Comparison of ENCODE assay signal across 9 mouse cellular contexts in genomic region chr2:145517346-145517745, GRCm38 (mm10).
DNase-seq lines count a peak whose midpoint lies in the region; ATAC-seq and TF ChIP-seq lines count a peak whose summit lies in the region.
"Had no signal": no experiment of that assay in that cellular context is flagged by ENCODE, and none has a peak within 500 bp of the region (broad histone marks: within the 10 kb centered on the region; RNA-seq: fewer than 3 reads in every experiment).

No protein-coding gene starts in this region.

- no peak overlapping the region for H3K4me3 ChIP-seq in forebrain, embryonic 13.5 days
- no peak overlapping the region for H3K4me3 ChIP-seq in lung, embryonic 14.5 days (ENCODE audit: low read depth, low read length)
- H3K4me3 ChIP-seq: heart, embryonic 15.5 days had no signal

- peaks cover 10% of the 10 kb centered on the region for H3K4me1 ChIP-seq in forebrain, embryonic 13.5 days
- no peaks in the 10 kb centered on the region for H3K4me1 ChIP-seq in lung, embryonic 14.5 days (ENCODE audit: insufficient read depth)
- H3K4me1 ChIP-seq: heart, embryonic 15.5 days had no signal

- no peaks in the 10 kb centered on the region for H3K9me3 ChIP-seq in forebrain, embryonic 13.5 days (replicated peaks)
- H3K9me3 ChIP-seq in lung, embryonic 14.5 days (ENCODE audit: low read depth, low read length) = no peaks in the 10 kb centered on the region
- H3K9me3 ChIP-seq: heart, embryonic 15.5 days had no signal

- H3K27ac ChIP-seq in forebrain, embryonic 13.5 days = no peak overlapping the region
- no peak overlapping the region for H3K27ac ChIP-seq in lung, embryonic 14.5 days (ENCODE audit: low read depth)
- H3K27ac ChIP-seq: heart, embryonic 15.5 days had no signal

- peak; percentile 94 for TF ChIP-seq CTCF in lung, embryonic 14.5 days (IDR thresholded peaks at IDR 0.05; ENCODE audit: low read depth)

- no peaks in the 10 kb centered on the region for H3K36me3 ChIP-seq in forebrain, embryonic 13.5 days (ENCODE audit: poor library complexity, severe bottlenecking)
- no peaks in the 10 kb centered on the region for H3K36me3 ChIP-seq in lung, embryonic 14.5 days (ENCODE audit: insufficient read depth)
- H3K36me3 ChIP-seq: heart, embryonic 15.5 days had no signal

- DNase-seq in NIH3T3 (ENCODE audit: low read depth) = peak; percentile 60
- peak; percentile 17 for DNase-seq in c-Kit-positive CD71-positive TER-119-positive erythroid progenitor cells, embryonic 14.5 days (ENCODE audit: low spot score)
- peak; percentile 64 to 77 for DNase-seq in heart, postnatal 36 days
- peak; percentile 69 to 89 for DNase-seq in layer of hippocampus, adult 18-20 months (ENCODE audit: low spot score in 2 of 2)
- DNase-seq in lung, embryonic 14.5 days = peak; percentile 83
- peak; percentile 78 for DNase-seq in retina, postnatal 1 day

- H3K9ac ChIP-seq in forebrain, embryonic 13.5 days = no peak overlapping the region
- no peak overlapping the region for H3K9ac ChIP-seq in lung, embryonic 14.5 days
- H3K9ac ChIP-seq: heart, embryonic 15.5 days had no signal

- no peaks in the 10 kb centered on the region for H3K27me3 ChIP-seq in forebrain, embryonic 13.5 days
- no peaks in the 10 kb centered on the region for H3K27me3 ChIP-seq in lung, embryonic 14.5 days (ENCODE audit: insufficient read depth, low read length)
- H3K27me3 ChIP-seq: heart, embryonic 15.5 days had no signal

- intact Hi-C loops in heart, postnatal 36 days (cut with DNase I) = loop anchor here (1.0 to 10.0 kb wide), 6 partner anchors 225 to 880 kb away; partner anchors contain the start of gene Slc24a3

- peak; percentile 76 for ATAC-seq in forebrain, embryonic 13.5 days
- peak; percentile 70; the same call in 1 of the 2 replicates for ATAC-seq in lung, embryonic 14.5 days (ENCODE audit: insufficient read depth)
- ATAC-seq in erythroblast, adult 5-6 weeks (replicated peaks; ENCODE audit: low FRiP score, poor library complexity, severe bottlenecking) = no peak

- no peak overlapping the region for H3K4me2 ChIP-seq in forebrain, embryonic 13.5 days
- no peak overlapping the region for H3K4me2 ChIP-seq in lung, embryonic 14.5 days
- H3K4me2 ChIP-seq: heart, embryonic 15.5 days had no signal

- WGBS in forebrain, embryonic 13.5 days = 60% methylated on average over 9 of the region's 9 CpGs
- 45% methylated on average over 9 of the region's 9 CpGs for WGBS in lung, embryonic 14.5 days

Comparison
In these comparisons a context has a peak if more than half of its experiments do, and no peak if none do; other contexts are left out.
1. DNase-seq: peak in every context shown above with its lines; median percentile 83 in lung, embryonic 14.5 days; 79 in layer of hippocampus, adult 18-20 months; 78 in retina, postnatal 1 day; 70 in heart, postnatal 36 days; 60 in NIH3T3; 17 in c-Kit-positive CD71-positive TER-119-positive erythroid progenitor cells, embryonic 14.5 days.